Mouse (Mus musculus) forebrain, postnatal 0 days (tissue): ENCODE results near the gene Flvcr2. TPM values are rescaled to one million over a fixed set of nuclear protein-coding genes. Genes with fewer than 3 reads are reported as not detected.
A peak's percentile ranks its signal among the peaks of the same experiment; 100 is the strongest.

ENCODE experiments used
- ATAC-seq: fragments of 200-750 bp; cut with Nextera tagmentation; 2 replicates; pipeline ENCODE4 v1.8.0; 2017; ENCODE audit warnings: mild to moderate bottlenecking, moderate library complexity
- DNase-seq: peaks from one replicate; pipeline ENCODE4 v3.0.0-alpha.2; 2015
- H3K27ac ChIP-seq: fragments of 300-500 bp; sonication (generic); 2 replicates; pipeline ENCODE4 v1.5.1; 2014; ENCODE audit warnings: low read depth, mild to moderate bottlenecking, antibody characterized with exemption, low read length, moderate library complexity, mixed read lengths
- H3K27me3 ChIP-seq: fragments of 300-500 bp; sonication (generic); 2 replicates; pipeline ENCODE4 v1.6.1; 2014; ENCODE audit warnings: mild to moderate bottlenecking, low read length, mixed read lengths; ENCODE audit not compliant: insufficient read depth
- H3K36me3 ChIP-seq: fragments of 300-500 bp; sonication (generic); 2 replicates; pipeline ENCODE4 v1.6.1; 2014; ENCODE audit warnings: mild to moderate bottlenecking, moderate library complexity; ENCODE audit not compliant: insufficient read depth
- H3K4me1 ChIP-seq: fragments of 300-500 bp; sonication (generic); 2 replicates; pipeline ENCODE4 v1.6.1; 2014; ENCODE audit warnings: antibody characterized with exemption; ENCODE audit not compliant: insufficient read depth
- H3K4me2 ChIP-seq: fragments of 300-500 bp; sonication (generic); 2 replicates; pipeline ENCODE4 v1.6.1; 2014; ENCODE audit warnings: low read depth, mild to moderate bottlenecking, moderate library complexity
- H3K4me3 ChIP-seq: fragments of 300-500 bp; sonication (generic); 2 replicates; pipeline ENCODE4 v1.5.1; 2014; ENCODE audit warnings: low read depth, low read length, mixed read lengths
- H3K9ac ChIP-seq: fragments of 300-500 bp; sonication (generic); 2 replicates; pipeline ENCODE4 v1.6.1; 2014; ENCODE audit warnings: mild to moderate bottlenecking
- H3K9me3 ChIP-seq: fragments of 300-500 bp; sonication (generic); 2 replicates; pipeline ENCODE4 v1.6.1; 2016; ENCODE audit warnings: low read length
- CTCF ChIP-seq: sonication (generic); IDR thresholded peaks from 2 replicates; pipeline ENCODE4 v1.5.1; 2016; ENCODE audit warnings: antibody characterized with exemption, control low read depth, low read depth
- WGBS: fragments of 180-500 bp; shearing (Covaris S2); extraction: QIAGEN DNeasy Blood & Tissue Kit; methylation state at CpG from one replicate; pipeline ENCODE4 v1.1.7; 2014; 5-methylcytosine and 5-hydroxymethylcytosine counted together
- microRNA-seq, 2 experiments: library from miRNA; unstranded; fragments of <30 nt; microRNA quantifications; one replicate each; pipeline ENCODE4; 2016
- polyA plus RNA-seq: library from polyadenylated mRNA; unstranded; fragments of >200 nt; fragmentation: Nextera tagmentation; extraction: Ambion mirVana; gene quantifications from 2 replicates; pipeline ENCODE4 v1.2.1, GENCODE M21; 2015
- total RNA-seq: library from RNA; depleted of rRNA; stranded (reverse); fragments of >200 nt; gene quantifications from 2 replicates; pipeline ENCODE4 v1.2.3, GENCODE M21; 2014; rRNA removed

Flvcr2 gene
- total and polyA plus RNA-seq, 2 experiments from 2014 or later, result 4.0 to 6.9 TPM

DNA sequence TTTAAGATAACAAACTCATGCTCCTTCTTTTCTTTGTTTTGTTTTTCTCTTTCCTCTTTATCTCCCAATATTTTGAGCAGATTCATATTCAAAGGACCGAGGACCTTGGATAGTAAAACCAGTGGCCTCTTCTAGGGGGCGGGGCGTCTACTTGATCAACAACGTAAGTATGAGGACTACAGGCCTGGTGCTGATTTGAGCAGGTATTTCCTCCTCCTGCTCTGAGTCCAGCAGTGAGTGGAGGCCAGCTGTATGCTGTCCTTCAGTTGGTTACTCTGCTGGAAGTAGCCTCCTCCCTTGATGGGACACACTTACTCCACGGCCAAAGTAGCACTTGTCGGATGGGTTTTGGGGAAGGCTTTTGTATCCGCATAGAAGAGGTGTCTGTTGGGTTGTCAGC is 111.0 kb downstream of the Flvcr2 start:
- Histone ChIP-seq H3K4me3 (no peak overlapping the region), H3K4me2 (no peak overlapping the region), H3K27ac (no peak overlapping the region), H3K4me1 (no peaks in the 10 kb centered on the region), H3K9ac (no peak overlapping the region), H3K36me3 (peaks cover 4% of the 10 kb centered on the region; the same call in 1 of the 2 replicates), H3K27me3 (no peaks in the 10 kb centered on the region), H3K9me3 (no peaks in the 10 kb centered on the region)
- TF ChIP-seq CTCF, result no peak
- DNase-seq (no peak), ATAC-seq (no peak)
- 93% methylated on average over 7 of the region's 7 CpGs for WGBS

DNA sequence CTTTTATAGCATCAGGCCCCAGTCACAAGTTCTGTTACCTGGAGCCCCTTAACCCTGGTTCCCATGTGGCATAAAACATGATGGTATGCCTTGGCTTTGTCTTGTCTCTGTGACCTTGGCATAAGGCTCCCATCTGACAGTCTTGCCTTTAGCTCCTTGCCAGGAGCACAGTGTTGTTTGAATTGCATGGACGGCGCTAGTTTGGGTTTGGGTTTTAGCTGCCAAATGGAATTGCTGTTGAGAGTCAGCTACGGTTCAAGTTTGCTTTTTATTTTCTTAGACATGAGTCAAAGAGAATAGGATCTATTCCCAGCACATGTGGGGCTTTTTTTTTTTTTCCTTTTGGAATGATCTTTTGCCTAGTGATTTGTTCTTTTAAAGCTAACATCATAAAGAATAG is 112.8 kb downstream of the Flvcr2 start:
- H3K9ac ChIP-seq, result no peak overlapping the region
- no peaks in the 10 kb centered on the region for H3K4me1 ChIP-seq
- no peak overlapping the region for H3K27ac ChIP-seq
- WGBS, result 37% methylated on average over 3 of the region's 3 CpGs
- ATAC-seq, result no peak
- DNase-seq, result no peak
- H3K36me3 ChIP-seq, result peaks cover 4% of the 10 kb centered on the region; the same call in 1 of the 2 replicates
- H3K4me3 ChIP-seq, result no peak overlapping the region
- no peaks in the 10 kb centered on the region for H3K27me3 ChIP-seq
- no peak overlapping the region for H3K4me2 ChIP-seq
- H3K9me3 ChIP-seq, result no peaks in the 10 kb centered on the region
- no peak for TF ChIP-seq CTCF

DNA sequence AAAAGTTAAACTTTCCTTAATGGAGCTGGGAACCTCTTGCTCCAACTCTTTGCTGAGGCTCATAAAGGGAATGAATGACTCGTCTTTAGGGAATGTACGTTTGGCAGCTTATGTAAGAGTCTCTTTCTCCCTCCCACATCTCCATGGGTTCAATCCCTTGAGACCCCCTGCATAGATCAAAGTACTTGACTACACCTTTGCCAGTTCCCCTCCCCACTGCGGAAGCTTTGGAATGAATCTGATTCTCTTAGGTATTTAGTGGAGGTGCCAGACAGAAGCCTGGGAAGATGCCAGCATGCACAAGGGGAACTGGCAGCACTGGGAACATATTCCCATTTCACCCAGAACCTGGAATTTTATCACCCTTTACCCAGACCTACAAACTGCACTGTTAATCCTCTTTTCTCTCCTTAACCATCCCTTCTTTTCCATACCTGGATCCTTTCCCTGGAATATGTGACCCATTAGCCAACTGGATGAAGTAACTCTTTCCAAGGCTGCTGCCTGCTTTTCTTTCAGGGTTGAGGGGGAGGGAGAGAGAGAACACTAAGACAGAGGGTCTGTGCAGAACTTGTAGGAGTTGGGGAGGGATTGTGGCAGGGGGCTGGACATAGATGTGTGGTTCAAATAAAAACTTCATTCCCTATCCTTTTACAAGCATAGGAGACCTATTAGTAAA is 113.3 kb downstream of the Flvcr2 start:
- no peak overlapping the region for H3K4me2 ChIP-seq
- H3K27me3 ChIP-seq, result no peaks in the 10 kb centered on the region
- H3K36me3 ChIP-seq, result peaks cover 4% of the 10 kb centered on the region; the same call in 1 of the 2 replicates
- DNase-seq, result peak; percentile 43
- H3K9ac ChIP-seq, result no peak overlapping the region
- TF ChIP-seq CTCF, result no peak
- no peaks in the 10 kb centered on the region for H3K4me1 ChIP-seq
- no peak overlapping the region for H3K4me3 ChIP-seq
- no peak overlapping the region for H3K27ac ChIP-seq
- 23% methylated on average over 3 of the region's 3 CpGs for WGBS
- H3K9me3 ChIP-seq, result no peaks in the 10 kb centered on the region
- ATAC-seq, result no peak

- Histone ChIP-seq H3K27me3 (no peaks in the 10 kb centered on the region), H3K9ac (no peak overlapping the region), H3K27ac (0 out of 2 replicates have a peak overlapping the region, but pooled peaks have one; percentile 35), H3K9me3 (no peaks in the 10 kb centered on the region), H3K36me3 (peaks cover 4% of the 10 kb centered on the region; the same call in 1 of the 2 replicates), H3K4me3 (no peak overlapping the region), H3K4me2 (no peak overlapping the region), H3K4me1 (no peaks in the 10 kb centered on the region)
- no peak for TF ChIP-seq CTCF
- ATAC-seq (peak; percentile 78), DNase-seq (peak; percentile 37)
- whole genome bisulfite sequencing, result 20% methylated on average over 2 of the region's 2 CpGs
These were observed 116.2 kb downstream of the Flvcr2 start for GRCm38 (mm10) chr12:85862514-85862913.

Small RNA genes within 50 kb of the gene (microRNA-seq; reads per million reads assigned to microRNA genes)
- gene Gm47285, result 0 to 0.39 reads per million in 2 experiments

Other genes starting within 250 kb of the Flvcr2 start
- gene Jdp2, start 147.5 kb upstream of the Flvcr2 start, total RNA-seq, result 10.4 and 17.2 TPM in 2 replicates
- gene Jdp2, start 147.5 kb upstream of the Flvcr2 start, polyA plus RNA-seq, result 0.24 and 0.60 TPM in 2 replicates
- 0.77 TPM in 1 of 2 replicates, not detected in the other for gene Batf, start 59.9 kb upstream of the Flvcr2 start, total RNA-seq
- 0.65 and 1.3 TPM in 2 replicates for gene Batf, start 59.9 kb upstream of the Flvcr2 start, polyA plus RNA-seq
- gene Erg28, start 78.0 kb downstream of the Flvcr2 start, total RNA-seq, result 68.1 and 75.4 TPM in 2 replicates
- 118 TPM in 2 replicates for gene Erg28, start 78.0 kb downstream of the Flvcr2 start, polyA plus RNA-seq
- gene Ttll5, start 78.1 kb downstream of the Flvcr2 start, total RNA-seq, result 13.2 and 17.5 TPM in 2 replicates
- 8.2 and 11.1 TPM in 2 replicates for gene Ttll5, start 78.1 kb downstream of the Flvcr2 start, polyA plus RNA-seq